In the genomic region with DNA sequence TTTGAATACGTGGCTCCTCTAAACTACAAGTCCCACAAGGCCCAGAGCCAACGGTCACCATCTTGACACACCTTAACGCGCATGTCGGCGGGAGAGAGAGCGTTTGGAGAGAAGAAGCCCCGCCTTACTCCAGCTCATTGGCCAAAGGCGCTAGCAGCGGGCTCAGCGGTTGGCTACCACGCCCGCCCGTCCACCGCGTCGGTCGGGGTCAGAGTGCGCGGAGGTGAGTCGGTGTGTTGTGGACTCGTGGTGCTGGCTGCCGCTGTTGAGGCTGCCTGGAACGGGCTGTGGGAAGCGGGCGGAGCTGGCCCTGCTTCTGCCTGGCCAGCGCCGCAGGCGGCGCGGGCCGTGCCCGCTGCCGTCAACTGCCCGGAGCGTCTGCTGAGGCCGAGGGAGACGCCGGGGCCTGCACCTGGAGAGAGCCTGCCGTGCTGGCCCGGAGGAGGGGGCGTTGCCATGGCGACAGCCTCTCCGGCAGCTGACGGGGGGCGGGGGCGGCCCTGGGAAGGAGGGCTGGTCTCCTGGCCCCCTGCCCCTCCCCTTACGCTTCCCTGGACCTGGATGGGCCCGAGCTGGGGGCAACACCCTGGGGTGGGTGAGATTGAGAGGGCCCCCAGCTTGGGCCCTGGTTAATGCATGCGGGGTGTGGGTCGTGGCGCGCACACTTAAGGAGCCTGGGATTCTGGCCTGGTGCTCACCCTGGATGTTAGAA, we compare ENCODE assay signal across 7 mouse cellular contexts. TPM values are rescaled to one million over a fixed set of nuclear protein-coding genes. Genes with fewer than 3 reads are reported as not detected.
DNase-seq lines count a peak whose midpoint lies in the region; ATAC-seq and TF ChIP-seq lines count a peak whose summit lies in the region.

A gene (plus strand): TSS at position 226 of the 712 bp plus-strand sequence.

- ATAC-seq in intestine, postnatal 0 days, result peak; percentile 99
- peak; percentile 99 for ATAC-seq in midbrain, embryonic 12.5 days (ENCODE audit: low FRiP score, low read depth)

- peaks cover 23% of the 10 kb centered on the region for H3K4me1 ChIP-seq in embryonic facial prominence, embryonic 10.5 days
- H3K4me1 ChIP-seq in intestine, postnatal 0 days (replicated peaks; ENCODE audit: control insufficient read depth, insufficient read depth, low read length), result peaks cover 5% of the 10 kb centered on the region; the same call in 1 of the 2 replicates
- peaks cover 20% of the 10 kb centered on the region for H3K4me1 ChIP-seq in midbrain, embryonic 12.5 days
- peaks cover 3% of the 10 kb centered on the region; the same call in 1 of the 2 replicates for H3K4me1 ChIP-seq in small intestine, adult 2 months (ENCODE audit: control insufficient read depth, insufficient read depth, insufficient read length, low read length)

- no peaks in the 10 kb centered on the region for H3K27me3 ChIP-seq in embryonic facial prominence, embryonic 10.5 days (replicated peaks; ENCODE audit: low read depth, poor library complexity, severe bottlenecking)
- H3K27me3 ChIP-seq in intestine, postnatal 0 days (replicated peaks; ENCODE audit: control insufficient read depth, insufficient read depth, low read length), result no peaks in the 10 kb centered on the region
- no peaks in the 10 kb centered on the region for H3K27me3 ChIP-seq in midbrain, embryonic 12.5 days
- no peaks in the 10 kb centered on the region for H3K27me3 ChIP-seq in small intestine, adult 2 months (ENCODE audit: control insufficient read depth, insufficient read depth, low read length)

- peak within 1 kb of the TSS; percentile 92 for H3K27ac ChIP-seq in embryonic facial prominence, embryonic 10.5 days (replicated peaks)
- peak within 1 kb of the TSS; percentile 76 for H3K27ac ChIP-seq in intestine, postnatal 0 days (ENCODE audit: low read depth, low read length)
- H3K27ac ChIP-seq in midbrain, embryonic 12.5 days (replicated peaks), result peak within 1 kb of the TSS; percentile 79
- no peak within 1 kb of the TSS for H3K27ac ChIP-seq in small intestine, adult 2 months (ENCODE audit: insufficient read depth, low read depth, low read length)

- no peaks in the 10 kb centered on the region for H3K9me3 ChIP-seq in embryonic facial prominence, embryonic 10.5 days
- H3K9me3 ChIP-seq in intestine, postnatal 0 days (ENCODE audit: control insufficient read depth), result no peaks in the 10 kb centered on the region
- H3K9me3 ChIP-seq in midbrain, embryonic 12.5 days, result no peaks in the 10 kb centered on the region

- peak; percentile 98 for DNase-seq in adrenal gland, postnatal 10 days
- peak; percentile 98 for DNase-seq in embryonic facial prominence, embryonic 10.5 days (ENCODE audit: low spot score)
- peak; percentile 85 for DNase-seq in gonadal fat pad, adult 2 months (ENCODE audit: low read depth)
- peak; percentile 98 for DNase-seq in left cerebral cortex, postnatal 4 days

- peak; percentile 51; the same call in 1 of the 2 replicates for TF ChIP-seq POLR2A in small intestine, adult 2 months (IDR thresholded peaks at IDR 0.05; ENCODE audit: low read depth, low read length)

- H3K4me2 ChIP-seq in intestine, postnatal 0 days (replicated peaks; ENCODE audit: low read depth), result peak within 1 kb of the TSS; percentile 96
- peak within 1 kb of the TSS; percentile 69 for H3K4me2 ChIP-seq in midbrain, embryonic 12.5 days (replicated peaks)

- TF ChIP-seq CTCF in intestine, postnatal 0 days (IDR thresholded peaks at IDR 0.05; ENCODE audit: low read depth), result no peak
- TF ChIP-seq CTCF in small intestine, adult 2 months (IDR thresholded peaks at IDR 0.05; ENCODE audit: extremely low read depth, insufficient read length, insufficient replicate concordance, low read depth, low read length), result no peak

- under 1% methylated on average over 53 of the region's 53 CpGs for WGBS in embryonic facial prominence, embryonic 10.5 days
- under 1% methylated on average over 53 of the region's 53 CpGs for WGBS in intestine, postnatal 0 days
- under 1% methylated on average over 35 of the region's 53 CpGs for WGBS in midbrain, embryonic 12.5 days
- WGBS in small intestine, adult 2 months, result under 1% methylated on average over 52 of the region's 53 CpGs

- intact Hi-C loops in left cerebral cortex, postnatal 4 days (cut with DNase I), result no loop called here

- peak within 1 kb of the TSS; percentile 84 for H3K9ac ChIP-seq in intestine, postnatal 0 days (ENCODE audit: low read depth, low read length)
- peak within 1 kb of the TSS; percentile 71 for H3K9ac ChIP-seq in midbrain, embryonic 12.5 days (replicated peaks)

- peaks cover 8% of the 10 kb centered on the region for H3K36me3 ChIP-seq in embryonic facial prominence, embryonic 10.5 days (replicated peaks)
- no peaks in the 10 kb centered on the region for H3K36me3 ChIP-seq in intestine, postnatal 0 days (ENCODE audit: control insufficient read depth, insufficient read depth)
- H3K36me3 ChIP-seq in midbrain, embryonic 12.5 days, result no peaks in the 10 kb centered on the region
- H3K36me3 ChIP-seq in small intestine, adult 2 months (ENCODE audit: control insufficient read depth, insufficient read depth, low read length), result no peaks in the 10 kb centered on the region

- peak within 1 kb of the TSS; percentile 85 for H3K4me3 ChIP-seq in embryonic facial prominence, embryonic 10.5 days
- H3K4me3 ChIP-seq in intestine, postnatal 0 days (ENCODE audit: low read depth, low read length), result peak within 1 kb of the TSS; percentile 90
- peak within 1 kb of the TSS; percentile 94 for H3K4me3 ChIP-seq in midbrain, embryonic 12.5 days
- H3K4me3 ChIP-seq in small intestine, adult 2 months (ENCODE audit: low read depth, low read length), result peak within 1 kb of the TSS; percentile 74

RNA-seq across cellular contexts. Expression of the gene that starts here (rescaled TPM):
- 10 to 100 TPM; 74.8 to 96.0 TPM for total RNA-seq in adrenal gland, postnatal 10 days (2021)
- polyA plus RNA-seq in embryonic facial prominence, embryonic 10.5 days (2016; fragmentation: Nextera tagmentation; extraction: Ambion mirVana), result 121 and 132 TPM in 2 replicates
- 75.6 and 90.6 TPM in 2 replicates for polyA plus RNA-seq in gonadal fat pad, adult 2 months (2012; rRNA removed)
- polyA plus RNA-seq in intestine, postnatal 0 days (2015; fragmentation: Nextera tagmentation; extraction: Ambion mirVana), result 46.3 and 54.7 TPM in 2 replicates
- 100 to 1,000 TPM; 257 to 277 TPM for total RNA-seq in left cerebral cortex, postnatal 4 days (2021)
- polyA plus RNA-seq in midbrain, embryonic 12.5 days (2016; fragmentation: Nextera tagmentation; extraction: Ambion mirVana), result 148 and 165 TPM in 2 replicates
- polyA plus RNA-seq in small intestine, adult 2 months (2012; rRNA removed), result 36.2 and 59.2 TPM in 2 replicates
